Mouse (Mus musculus): ENCODE measurements around the gene Ddx47. TPM values are rescaled to one million over a fixed set of nuclear protein-coding genes. Genes with fewer than 3 reads are reported as not detected.

Ddx47 gene
- polyA plus RNA-seq, 1 experiment, result 70.4 TPM

DNA sequence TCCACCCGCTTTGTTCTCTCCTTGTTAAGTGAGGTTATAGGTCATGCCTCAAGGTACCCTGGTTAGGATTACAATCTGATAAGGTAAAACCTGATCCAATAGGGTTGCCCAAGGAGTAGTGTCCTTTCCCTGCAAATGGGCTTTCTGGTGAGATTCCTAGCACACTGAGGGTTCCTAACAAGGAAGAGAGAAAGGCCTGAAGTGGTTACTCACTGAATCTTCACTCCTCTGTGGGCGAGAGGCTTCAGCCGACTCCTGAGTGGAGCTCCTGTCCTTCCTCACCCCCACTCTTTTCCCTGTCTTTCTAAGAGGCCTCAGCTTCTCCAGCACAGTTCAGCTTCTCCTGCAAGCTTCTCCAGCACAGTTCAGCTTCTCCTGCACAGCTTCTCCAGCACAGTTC lies 12.6 kb upstream of the Ddx47 start:
- TF ChIP-seq CTCF (IDR thresholded peaks at IDR 0.05; ENCODE audit: low read depth, low read length) (no peak), POLR2A (IDR thresholded peaks at IDR 0.05; ENCODE audit: borderline replicate concordance, low read depth, low read length) (no peak)
- H3K4me1 ChIP-seq (ENCODE audit: control insufficient read depth, insufficient read depth, low read length), result peaks cover 22% of the 10 kb centered on the region
- H3K27ac ChIP-seq (ENCODE audit: insufficient read depth, low read depth, low read length), result no peak overlapping the region
- no peak overlapping the region for H3K4me3 ChIP-seq (ENCODE audit: insufficient read depth, low read length)

DNA sequence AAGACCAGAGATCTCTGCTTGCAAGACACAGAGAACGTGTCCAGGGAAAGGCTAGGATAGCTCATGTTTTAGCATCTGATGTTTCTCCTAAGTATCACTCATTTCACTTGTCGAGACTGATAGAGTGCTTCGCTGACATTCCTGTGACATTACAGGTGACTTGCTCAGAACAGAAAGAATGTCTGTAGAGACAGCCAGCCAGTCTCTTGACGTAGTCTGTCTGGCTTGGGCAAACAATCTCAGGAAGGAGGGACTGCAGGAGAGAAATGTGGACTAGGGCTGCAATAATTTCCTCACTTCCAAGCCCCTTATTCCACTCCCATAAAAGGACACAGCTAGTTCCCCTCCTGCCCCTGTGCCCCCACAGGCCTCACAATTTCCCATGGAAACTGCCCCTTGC lies 11.1 kb upstream of the Ddx47 start:
- TF ChIP-seq CTCF (IDR thresholded peaks at IDR 0.05; ENCODE audit: low read depth, low read length), result no peak
- no peak for TF ChIP-seq POLR2A (IDR thresholded peaks at IDR 0.05; ENCODE audit: borderline replicate concordance, low read depth, low read length)
- no peak overlapping the region for H3K27ac ChIP-seq (ENCODE audit: insufficient read depth, low read depth, low read length)
- peaks cover 10% of the 10 kb centered on the region for H3K4me1 ChIP-seq (ENCODE audit: control insufficient read depth, insufficient read depth, low read length)
- no peak overlapping the region for H3K4me3 ChIP-seq (ENCODE audit: insufficient read depth, low read length)

DNA sequence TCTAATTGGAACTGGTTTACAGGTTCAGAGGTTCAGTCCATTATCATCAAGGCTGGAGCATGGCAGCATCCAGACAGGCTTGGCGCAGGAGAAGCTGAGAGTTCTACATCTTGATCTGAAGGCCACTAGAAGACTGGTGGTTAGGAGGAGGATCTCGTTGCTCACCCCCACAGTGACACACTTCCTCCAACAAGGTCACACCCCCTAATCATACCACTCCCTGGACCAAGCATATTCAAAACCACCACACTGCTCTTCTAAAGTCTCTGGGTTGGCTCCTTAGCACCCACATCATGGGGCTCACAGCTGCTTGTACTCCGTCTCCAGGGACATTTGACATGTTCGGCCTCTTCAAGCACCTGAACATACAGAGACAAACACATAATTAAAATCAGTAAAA lies 9.4 kb upstream of the Ddx47 start:
- no peak overlapping the region for H3K4me3 ChIP-seq (ENCODE audit: insufficient read depth, low read length)
- H3K4me1 ChIP-seq (ENCODE audit: control insufficient read depth, insufficient read depth, low read length), result peaks cover 13% of the 10 kb centered on the region
- H3K27ac ChIP-seq (ENCODE audit: insufficient read depth, low read depth, low read length), result 0 out of 2 replicates have a peak overlapping the region, but pooled peaks have one; percentile 26
- TF ChIP-seq CTCF (IDR thresholded peaks at IDR 0.05; ENCODE audit: low read depth, low read length) (no peak), POLR2A (IDR thresholded peaks at IDR 0.05; ENCODE audit: borderline replicate concordance, low read depth, low read length) (no peak)

DNA sequence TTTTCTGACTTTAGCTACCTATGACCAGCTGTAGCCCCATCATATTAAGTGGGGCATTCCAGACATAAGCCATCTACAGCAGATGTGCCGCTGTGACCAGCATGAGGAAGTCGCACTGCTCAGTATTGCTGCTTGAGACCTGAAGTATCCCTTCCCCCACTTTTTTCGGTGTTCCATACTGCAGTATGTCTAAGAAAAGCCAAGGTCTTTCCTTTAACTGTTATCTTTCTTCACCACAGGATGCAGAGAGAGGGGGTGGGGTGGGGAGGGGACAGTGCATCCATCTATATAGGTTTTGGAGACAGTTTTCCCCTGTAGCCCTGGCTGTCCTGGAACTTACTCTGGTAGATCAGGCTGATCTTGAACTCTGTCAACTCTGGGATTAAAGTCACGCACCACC lies 5.0 kb upstream of the Ddx47 start:
- Histone ChIP-seq H3K27ac (ENCODE audit: insufficient read depth, low read depth, low read length) (no peak overlapping the region), H3K4me3 (ENCODE audit: insufficient read depth, low read length) (no peak overlapping the region), H3K4me1 (ENCODE audit: control insufficient read depth, insufficient read depth, low read length) (peaks cover 30% of the 10 kb centered on the region)
- TF ChIP-seq POLR2A (IDR thresholded peaks at IDR 0.05; ENCODE audit: borderline replicate concordance, low read depth, low read length), result no peak
- no peak for TF ChIP-seq CTCF (IDR thresholded peaks at IDR 0.05; ENCODE audit: low read depth, low read length)

DNA sequence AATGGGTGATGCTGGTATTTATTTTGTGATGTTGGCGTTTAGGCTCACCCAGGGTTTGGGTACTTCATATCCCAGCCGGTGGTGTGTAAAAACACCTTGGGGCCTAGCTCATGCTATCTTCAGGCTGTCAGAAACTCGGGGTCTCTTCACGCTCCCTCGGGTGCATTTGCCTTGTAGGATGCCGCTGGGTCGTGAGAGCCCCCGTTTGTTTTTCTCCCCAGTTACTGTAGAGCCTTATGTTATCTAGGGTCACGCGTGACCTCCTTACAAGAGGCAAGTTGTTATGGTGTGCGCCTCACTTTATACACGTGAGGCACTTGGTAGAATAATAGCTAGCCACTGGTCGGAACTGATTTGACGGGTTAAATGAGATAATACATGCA lies 313 bp downstream of the Ddx47 start:
- H3K4me3 ChIP-seq (ENCODE audit: insufficient read depth, low read length), result peak overlapping the region; percentile 89
- TF ChIP-seq POLR2A (IDR thresholded peaks at IDR 0.05; ENCODE audit: borderline replicate concordance, low read depth, low read length), result no peak
- no peak for TF ChIP-seq CTCF (IDR thresholded peaks at IDR 0.05; ENCODE audit: low read depth, low read length)
- H3K4me1 ChIP-seq (ENCODE audit: control insufficient read depth, insufficient read depth, low read length), result peaks cover 21% of the 10 kb centered on the region

DNA sequence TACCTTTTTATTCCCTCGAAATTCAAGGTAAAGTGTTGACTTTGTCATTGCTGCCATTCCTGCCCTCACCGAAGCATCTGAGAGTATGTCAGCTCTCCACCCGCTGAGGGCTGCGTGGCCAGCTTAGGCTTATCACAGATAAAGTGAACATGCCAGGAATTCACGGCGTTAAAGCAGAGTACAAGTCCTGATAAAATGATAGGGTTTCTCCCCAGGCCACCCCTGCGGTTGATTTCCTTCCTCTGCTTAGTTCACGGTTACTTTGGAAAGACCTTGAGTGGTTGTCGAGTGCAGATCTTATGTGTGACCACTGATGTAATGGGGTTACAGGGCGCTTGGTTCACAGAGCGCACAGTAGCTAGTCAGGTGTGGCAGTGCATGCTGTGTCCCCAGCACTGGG lies 5.8 kb downstream of the Ddx47 start:
- no peak overlapping the region for H3K27ac ChIP-seq (ENCODE audit: insufficient read depth, low read depth, low read length)
- no peak overlapping the region for H3K4me3 ChIP-seq (ENCODE audit: insufficient read depth, low read length)
- TF ChIP-seq CTCF (IDR thresholded peaks at IDR 0.05; ENCODE audit: low read depth, low read length) (no peak), POLR2A (IDR thresholded peaks at IDR 0.05; ENCODE audit: borderline replicate concordance, low read depth, low read length) (no peak)
- peaks cover 3% of the 10 kb centered on the region for H3K4me1 ChIP-seq (ENCODE audit: control insufficient read depth, insufficient read depth, low read length)

More for the DNA sequence above, 313 bp downstream of the Ddx47 start:
- peak overlapping the region; percentile 54 for H3K27ac ChIP-seq (ENCODE audit: insufficient read depth, low read depth, low read length)

DNA sequence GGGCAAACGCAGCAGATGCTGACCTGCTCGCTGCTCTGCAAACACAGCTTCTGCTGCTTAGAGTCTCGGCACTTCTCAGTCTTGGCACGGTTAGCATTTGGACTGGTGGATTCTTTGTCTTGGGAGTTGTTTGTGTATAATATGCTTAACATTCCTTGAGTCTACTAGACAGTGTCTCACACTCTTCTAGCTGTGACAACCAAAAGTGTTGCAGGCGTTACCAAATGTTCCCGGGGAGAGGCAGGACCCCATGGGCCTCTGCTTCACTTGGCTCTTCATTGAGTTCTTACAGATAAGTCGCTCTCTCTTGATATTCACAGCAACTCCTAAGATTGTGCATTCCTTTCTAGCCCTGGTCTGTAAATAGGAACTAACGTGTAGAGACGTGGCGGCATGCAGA lies 8.2 kb downstream of the Ddx47 start:
- TF ChIP-seq POLR2A (IDR thresholded peaks at IDR 0.05; ENCODE audit: borderline replicate concordance, low read depth, low read length), result no peak
- TF ChIP-seq CTCF (IDR thresholded peaks at IDR 0.05; ENCODE audit: low read depth, low read length), result no peak
- no peaks in the 10 kb centered on the region for H3K4me1 ChIP-seq (ENCODE audit: control insufficient read depth, insufficient read depth, low read length)
- no peak overlapping the region for H3K4me3 ChIP-seq (ENCODE audit: insufficient read depth, low read length)
- no peak overlapping the region for H3K27ac ChIP-seq (ENCODE audit: insufficient read depth, low read depth, low read length)

DNA sequence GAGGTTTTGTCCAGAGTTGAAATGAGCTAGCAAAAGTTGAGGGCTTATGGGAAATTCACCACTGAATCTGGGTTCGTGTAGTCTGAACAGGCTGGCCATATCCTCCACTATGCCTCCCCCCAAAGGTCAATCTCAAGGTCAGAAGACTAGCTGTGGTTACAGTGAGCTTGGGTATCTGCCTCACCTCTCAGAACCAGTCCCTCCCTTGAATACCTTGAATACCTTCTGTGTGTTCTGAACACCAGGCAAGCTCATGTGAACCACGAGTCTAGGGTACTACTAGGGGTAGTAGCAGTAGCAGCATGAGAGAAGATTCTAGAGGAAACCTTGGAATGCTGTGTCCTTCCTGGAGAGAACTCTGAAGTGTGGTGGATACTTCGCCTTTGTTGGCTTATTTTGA lies 10.2 kb downstream of the Ddx47 start:
- TF ChIP-seq CTCF (IDR thresholded peaks at IDR 0.05; ENCODE audit: low read depth, low read length), result no peak
- TF ChIP-seq POLR2A (IDR thresholded peaks at IDR 0.05; ENCODE audit: borderline replicate concordance, low read depth, low read length), result no peak
- no peak overlapping the region for H3K27ac ChIP-seq (ENCODE audit: insufficient read depth, low read depth, low read length)
- H3K4me1 ChIP-seq (ENCODE audit: control insufficient read depth, insufficient read depth, low read length), result peaks cover 4% of the 10 kb centered on the region
- H3K4me3 ChIP-seq (ENCODE audit: insufficient read depth, low read length), result no peak overlapping the region

DNA sequence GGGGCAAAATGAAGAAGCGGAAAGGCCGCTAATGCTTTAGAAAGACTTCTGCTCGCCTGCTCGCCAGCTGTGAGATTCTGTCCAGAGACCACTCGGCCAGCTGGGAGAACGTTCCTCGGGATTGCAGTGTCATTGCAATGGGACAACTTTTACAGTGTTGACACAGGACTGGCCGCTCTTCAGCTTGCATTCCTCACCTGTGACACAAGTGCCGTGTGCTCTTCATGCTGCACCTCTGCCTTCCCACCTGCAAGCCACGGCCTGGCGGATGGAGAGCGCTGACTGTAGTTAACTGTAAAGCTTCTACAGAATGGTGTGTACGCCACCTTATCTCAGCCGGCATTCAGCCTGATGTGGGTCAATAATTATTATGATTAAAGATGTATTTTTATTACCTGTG lies 12.0 kb downstream of the Ddx47 start:
- TF ChIP-seq CTCF (IDR thresholded peaks at IDR 0.05; ENCODE audit: low read depth, low read length), result no peak
- TF ChIP-seq POLR2A (IDR thresholded peaks at IDR 0.05; ENCODE audit: borderline replicate concordance, low read depth, low read length), result no peak
- peaks cover 6% of the 10 kb centered on the region for H3K4me1 ChIP-seq (ENCODE audit: control insufficient read depth, insufficient read depth, low read length)
- no peak overlapping the region for H3K4me3 ChIP-seq (ENCODE audit: insufficient read depth, low read length)
- no peak overlapping the region for H3K27ac ChIP-seq (ENCODE audit: insufficient read depth, low read depth, low read length)

DNA sequence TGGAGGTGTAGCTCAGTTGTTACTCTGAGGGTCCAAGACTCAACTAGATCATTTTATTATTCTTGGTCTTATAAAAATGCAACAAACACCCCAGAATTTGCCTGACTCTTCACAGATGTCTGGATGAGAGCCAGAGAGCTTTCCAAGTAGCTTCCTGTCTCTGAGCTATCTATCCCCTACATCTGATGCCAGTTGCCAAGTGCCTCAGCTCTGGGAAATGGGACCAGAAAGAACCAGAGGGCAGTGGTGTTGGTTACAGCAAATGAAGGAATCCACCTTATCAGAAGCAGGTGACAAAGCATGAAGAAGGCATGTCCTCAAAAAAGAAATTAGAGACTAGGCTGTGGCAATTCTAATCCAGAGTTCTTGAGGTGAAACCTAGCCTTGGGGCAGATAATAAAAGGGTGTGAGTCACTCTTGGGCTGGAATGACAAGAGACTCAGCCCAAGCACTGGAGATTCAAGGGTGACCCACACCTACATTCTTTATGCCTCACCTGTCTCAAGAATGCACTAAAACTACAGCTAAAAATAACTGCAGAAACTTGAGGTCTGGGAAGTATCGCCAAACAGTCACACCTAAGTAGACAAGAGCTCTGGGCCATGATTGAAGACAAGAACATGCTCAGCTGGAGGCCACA lies 13.5 kb downstream of the Ddx47 start:
- TF ChIP-seq POLR2A (IDR thresholded peaks at IDR 0.05; ENCODE audit: borderline replicate concordance, low read depth, low read length) (no peak), CTCF (IDR thresholded peaks at IDR 0.05; ENCODE audit: low read depth, low read length) (no peak)
- Histone ChIP-seq H3K4me3 (ENCODE audit: insufficient read depth, low read length) (no peak overlapping the region), H3K4me1 (ENCODE audit: control insufficient read depth, insufficient read depth, low read length) (peaks cover 9% of the 10 kb centered on the region), H3K27ac (ENCODE audit: insufficient read depth, low read depth, low read length) (no peak overlapping the region)

All from bone marrow macrophage, adult 2 months (primary cell).